Mouse (Mus musculus): ENCODE results near the gene Ppil6. TPM values are rescaled to one million over a fixed set of nuclear protein-coding genes. Genes with fewer than 3 reads are reported as not detected.

Gene Ppil6
- total RNA-seq, 4 experiments from 2014 or later: 4.1 to 8.3 (median 6.3) TPM

DNA sequence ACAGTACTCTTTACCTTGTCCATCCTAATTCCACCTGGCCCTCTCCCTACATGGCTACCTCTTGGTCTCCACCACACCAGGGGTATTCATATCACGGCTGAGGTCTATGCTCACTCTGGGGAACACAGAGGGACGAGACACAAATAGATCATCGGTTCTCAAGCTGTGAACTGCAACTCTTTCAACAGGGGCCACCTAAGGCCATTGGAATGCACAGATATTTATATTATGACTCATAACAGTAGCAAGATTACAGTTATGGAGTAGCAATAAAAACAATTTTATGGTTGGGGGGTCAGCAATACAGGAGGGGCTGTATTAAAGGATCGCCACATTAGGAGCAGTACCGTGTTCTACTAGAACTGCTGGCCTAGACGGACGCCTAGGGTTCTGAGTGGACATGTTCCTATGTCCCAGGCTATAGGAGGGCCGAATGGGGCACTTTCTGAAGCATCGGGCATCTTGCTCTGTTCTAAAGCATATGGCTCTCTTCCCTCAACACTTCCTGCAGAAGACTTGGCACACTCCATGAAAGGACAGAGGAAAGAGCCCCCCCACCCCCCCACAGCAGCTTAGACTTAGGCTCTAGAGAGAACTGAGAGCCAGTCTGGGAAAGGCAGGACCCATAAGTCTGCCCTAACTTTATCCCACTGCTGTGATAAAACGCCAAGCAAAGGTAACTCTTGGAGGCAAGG lies 71.6 kb downstream of the Ppil6 start:
- DNase-seq (ENCODE audit: low spot score in 2 of 2): no peak

Other genes with a start within 250 kb of the Ppil6 start
- gene Fig4, start 187.2 kb upstream of the Ppil6 start, total RNA-seq (2022): 10 to 100 TPM; 30.6 to 34.7 (median 33.1) TPM
- under 1 TPM; 0.17 to 0.45 (median 0.30) TPM for gene Ak9, start 186.5 kb upstream of the Ppil6 start, total RNA-seq (2022)
- 10 to 100 TPM; 18.5 to 25.6 (median 23.1) TPM for gene Zbtb24, start 40.1 kb upstream of the Ppil6 start, total RNA-seq (2022)
- gene Mical1, start 14.1 kb upstream of the Ppil6 start, total RNA-seq (2022): 10 to 100 TPM; 16.4 to 33.5 (median 24.9) TPM
- 10 to 100 TPM; 15.2 to 20.7 (median 19.1) TPM for gene Smpd2, start 70 bp upstream of the Ppil6 start, total RNA-seq (2022)
- 10 to 100 TPM; 70.1 to 77.8 (median 73.1) TPM for gene Cd164, start 29.0 kb downstream of the Ppil6 start, total RNA-seq (2022)
- 1 to 10 TPM; 1.1 to 2.8 (median 2.0) TPM for gene Ccdc162, start 226.2 kb downstream of the Ppil6 start, total RNA-seq (2022)

All from layer of hippocampus, adult 8-10 months (tissue).